Mouse (Mus musculus) embryonic fibroblast, embryonic 13.5 days (primary cell): ENCODE results near the gene Smarce1.

Experiments used
- CTCF ChIP-seq: IDR thresholded peaks from 2 replicates; pipeline ENCODE4 v1.5.1; 2011; ENCODE audit warnings: mild to moderate bottlenecking, control low read depth, low read length, moderate library complexity, borderline replicate concordance; ENCODE audit not compliant: insufficient read depth
- POLR2A ChIP-seq: IDR thresholded peaks from 2 replicates; pipeline ENCODE4 v1.6.1; 2011; ENCODE audit warnings: low read depth, mild to moderate bottlenecking, control low read depth, low read length, moderate library complexity

DNA sequence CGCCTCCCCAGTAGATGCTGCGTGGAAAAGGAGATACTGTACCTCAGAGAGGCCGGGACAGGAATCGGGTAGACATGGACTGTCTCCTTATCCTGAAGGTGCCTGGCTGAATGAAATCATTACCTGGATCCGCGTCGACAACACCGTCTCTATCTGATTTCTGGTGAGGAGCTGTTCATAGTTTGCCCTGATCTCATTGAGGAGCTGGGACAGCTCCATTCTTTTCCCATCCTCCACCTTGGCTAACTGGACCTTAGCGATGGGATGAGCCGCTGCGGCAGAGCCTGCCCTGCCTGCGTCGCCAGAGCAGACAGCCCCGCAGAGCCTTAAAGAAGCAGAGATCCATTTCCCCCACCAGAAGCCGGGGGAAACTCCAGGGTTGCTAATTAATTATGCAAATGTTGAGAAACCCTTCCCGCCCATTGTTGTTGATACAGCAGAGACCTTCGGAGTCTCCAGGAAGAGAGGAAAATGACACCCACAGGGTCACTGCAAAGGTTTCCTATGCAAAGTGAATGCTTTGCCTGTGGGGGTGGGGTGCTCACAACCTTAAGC lies 13.1 kb upstream of the Smarce1 start, which contains the start of gene Krt222:
- no peak for TF ChIP-seq POLR2A
- TF ChIP-seq CTCF, result no peak
